Mouse (Mus musculus) C2C12 (cell line): ENCODE data around the gene Pappa. TPM values are rescaled to one million over a fixed set of nuclear protein-coding genes. Genes with fewer than 3 reads are reported as not detected.

Experiments
- H3K27me3 ChIP-seq: one replicate; pipeline ENCODE4 v1.6.1; 2011; ENCODE audit not compliant: control insufficient read depth, insufficient read depth, insufficient read length
- H3K36me3 ChIP-seq: one replicate; pipeline ENCODE4 v1.6.1; 2011; ENCODE audit not compliant: control insufficient read depth, insufficient read depth
- H3K4me3 ChIP-seq: one replicate; pipeline ENCODE4 v1.5.1; 2011; ENCODE audit warnings: mild to moderate bottlenecking, control low read depth; ENCODE audit not compliant: poor library complexity, insufficient read depth, severe bottlenecking
- H3K79me2 ChIP-seq: one replicate; pipeline ENCODE4 v1.6.1; 2011; ENCODE audit not compliant: control insufficient read depth, insufficient read depth
- H3K79me3 ChIP-seq: one replicate; pipeline ENCODE4 v1.6.1; 2011; ENCODE audit warnings: low read depth, control low read depth
- H3ac ChIP-seq: one replicate; pipeline ENCODE3; 2011; ENCODE audit warnings: low read depth; ENCODE audit not compliant: control insufficient read depth, insufficient read length
- CEBPB ChIP-seq: IDR thresholded peaks from one replicate; pipeline ENCODE4 v1.6.1; 2011; ENCODE audit warnings: low read depth, mild to moderate bottlenecking, control low read depth, moderate library complexity
- CTCF ChIP-seq: IDR thresholded peaks from one replicate; pipeline ENCODE4 v1.5.1; 2011; ENCODE audit not compliant: control insufficient read depth, insufficient read depth, insufficient read length
- FOSL1 ChIP-seq: IDR thresholded peaks from one replicate; pipeline ENCODE4 v1.8.0; 2011; ENCODE audit warnings: mild to moderate bottlenecking, low read length; ENCODE audit not compliant: poor library complexity, insufficient read depth, severe bottlenecking
- MAX ChIP-seq: IDR thresholded peaks from one replicate; pipeline ENCODE4 v1.6.1; 2011; ENCODE audit warnings: mild to moderate bottlenecking, control low read depth
- MYOD1 ChIP-seq: IDR thresholded peaks from one replicate; pipeline ENCODE4 v1.6.1; 2011; ENCODE audit warnings: low read depth; ENCODE audit not compliant: control insufficient read depth, insufficient read length
- MYOG ChIP-seq: IDR thresholded peaks from one replicate; pipeline ENCODE4 v1.6.1; 2011; ENCODE audit not compliant: control insufficient read depth, insufficient read length; ENCODE audit errors: extremely low read depth
- USF1 ChIP-seq: IDR thresholded peaks from one replicate; pipeline ENCODE4 v1.6.1; 2011; ENCODE audit warnings: low read depth, mild to moderate bottlenecking, control low read depth, moderate library complexity
- long read RNA-seq, 2 experiments: library from polyadenylated mRNA; unstranded; transcript quantifications; one replicate each; pipeline ENCODE4 v2.0.0; 2019 to 2020
- polyA plus RNA-seq: library from polyadenylated mRNA; unstranded; fragments of >200 nt; fragmentation: generic; extraction: Trizol; gene quantifications from one replicate; pipeline ENCODE4 v1.2.1, GENCODE M21; 2012; ENCODE audit warnings: missing spikeins

Pappa gene
- 0.57 TPM for polyA plus RNA-seq
- long read RNA-seq, experiment 1: 0 reads
- long read RNA-seq, experiment 2, partial matches to known transcripts: 0 of 1 reads
- long read RNA-seq, experiment 2, other reads (novel, unspliced or antisense): 1 of 1 reads

- Histone ChIP-seq H3K79me3 (no peaks in the 10 kb centered on the region), H3K4me3 (peak within 1 kb of the TSS; percentile 31), H3ac (peak within 1 kb of the TSS; percentile 89), H3K79me2 (no peaks in the 10 kb centered on the region), H3K27me3 (no peaks in the 10 kb centered on the region), H3K36me3 (no peaks in the 10 kb centered on the region)
- TF ChIP-seq FOSL1 (no peak), USF1 (no peak), MYOD1 (no peak), CTCF (no peak), MYOG (no peak), MAX (no peak), CEBPB (no peak)
These were observed at the start of gene Pappa for GRCm38 (mm10) chr4:65123741-65124224. Gene Pappa (plus strand): TSS chr4:65124174.

GRCm38 (mm10) chr4:65077906-65078615 is 45.9 kb upstream of the Pappa start:
- TF ChIP-seq MYOG (no peak), USF1 (no peak), CEBPB (no peak), CTCF (no peak), MYOD1 (peak; percentile 47), MAX (peak; percentile 28), FOSL1 (peak; percentile 2)
- Histone ChIP-seq H3K79me3 (no peaks in the 10 kb centered on the region), H3K79me2 (no peaks in the 10 kb centered on the region), H3K27me3 (no peaks in the 10 kb centered on the region), H3K36me3 (no peaks in the 10 kb centered on the region), H3K4me3 (no peak overlapping the region), H3ac (no peak overlapping the region)

- no peaks in the 10 kb centered on the region for H3K36me3 ChIP-seq
- H3K27me3 ChIP-seq: no peaks in the 10 kb centered on the region
- H3ac ChIP-seq: no peak overlapping the region
- no peaks in the 10 kb centered on the region for H3K79me3 ChIP-seq
- TF ChIP-seq MAX (no peak), USF1 (no peak), CTCF (no peak), CEBPB (no peak), FOSL1 (no peak), MYOG (no peak), MYOD1 (no peak)
- no peak overlapping the region for H3K4me3 ChIP-seq
- H3K79me2 ChIP-seq: no peaks in the 10 kb centered on the region
These were observed 37.1 kb upstream of the Pappa start for GRCm38 (mm10) chr4:65086864-65087263.

- H3K27me3 ChIP-seq: no peaks in the 10 kb centered on the region
- no peak overlapping the region for H3K4me3 ChIP-seq
- peak; percentile 94 for TF ChIP-seq CEBPB
- TF ChIP-seq MAX: no peak
- peak; percentile 67 for TF ChIP-seq FOSL1
- no peaks in the 10 kb centered on the region for H3K36me3 ChIP-seq
- no peaks in the 10 kb centered on the region for H3K79me3 ChIP-seq
- no peak overlapping the region for H3ac ChIP-seq
- H3K79me2 ChIP-seq: no peaks in the 10 kb centered on the region
These were observed 36.4 kb upstream of the Pappa start for GRCm38 (mm10) chr4:65087592-65087991.

DNA sequence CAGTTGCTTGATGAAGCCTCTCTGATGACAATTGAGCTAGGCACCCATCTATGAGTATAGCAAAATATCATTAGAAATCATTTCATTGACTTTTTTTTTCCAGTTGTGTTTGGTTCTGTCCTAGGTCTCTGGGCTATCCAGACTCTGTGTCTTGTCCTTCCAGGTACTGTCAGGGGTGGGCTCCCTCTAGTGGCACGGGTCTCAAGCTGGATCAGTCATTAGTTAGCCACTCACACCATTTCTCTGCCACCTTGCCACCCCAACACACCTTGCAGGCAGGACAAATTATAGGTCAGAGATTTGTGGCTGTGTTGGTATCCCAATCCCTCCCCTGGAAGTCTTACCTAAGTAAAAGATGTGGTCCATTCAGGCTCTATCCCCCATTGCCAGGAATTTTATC is 31.8 kb upstream of the Pappa start:
- Histone ChIP-seq H3K79me3 (no peaks in the 10 kb centered on the region), H3K36me3 (no peaks in the 10 kb centered on the region), H3K79me2 (no peaks in the 10 kb centered on the region), H3ac (no peak overlapping the region), H3K27me3 (no peaks in the 10 kb centered on the region), H3K4me3 (no peak overlapping the region)
- TF ChIP-seq MAX: no peak
- no peak for TF ChIP-seq MYOD1
- TF ChIP-seq CTCF: peak; percentile 62
- TF ChIP-seq MYOG: no peak
- TF ChIP-seq USF1: no peak
- TF ChIP-seq FOSL1: no peak
- TF ChIP-seq CEBPB: no peak

GRCm38 (mm10) chr4:65120329-65120728 is 3.6 kb upstream of the Pappa start:
- Histone ChIP-seq H3K79me3 (no peaks in the 10 kb centered on the region), H3K27me3 (no peaks in the 10 kb centered on the region), H3K4me3 (no peak overlapping the region), H3K79me2 (no peaks in the 10 kb centered on the region), H3ac (no peak overlapping the region), H3K36me3 (no peaks in the 10 kb centered on the region)
- TF ChIP-seq CTCF: no peak
- TF ChIP-seq MYOG: no peak
- TF ChIP-seq MYOD1: no peak
- no peak for TF ChIP-seq MAX
- no peak for TF ChIP-seq USF1
- no peak for TF ChIP-seq FOSL1
- no peak for TF ChIP-seq CEBPB
